Mouse (Mus musculus): ENCODE measurements around the gene Tbc1d30.

DNA sequence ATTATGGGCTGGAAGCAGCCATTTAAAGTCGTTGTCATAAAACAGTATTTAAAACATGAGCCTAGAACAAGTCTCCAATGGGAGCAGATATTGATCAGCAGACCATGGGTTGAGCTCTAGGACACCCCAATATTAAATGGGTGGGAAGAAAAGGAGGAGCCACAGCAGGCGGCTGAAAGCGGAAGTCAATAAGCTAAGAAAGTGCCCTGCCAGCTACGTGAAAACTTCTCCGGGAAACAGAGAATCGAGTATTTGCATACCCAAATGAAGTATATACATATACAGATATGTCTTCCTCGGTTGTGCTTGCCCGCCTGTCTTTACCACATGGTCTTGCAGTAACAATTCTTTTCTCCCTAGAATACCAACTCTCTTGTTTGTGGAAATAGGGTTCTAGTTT, 96.7 kb downstream of the Tbc1d30 start:
- TF ChIP-seq CTCF (IDR thresholded peaks at IDR 0.05; ENCODE audit: low read depth) (no peak), EP300 (IDR thresholded peaks at IDR 0.05; ENCODE audit: low read depth) (no peak)

All from liver, embryonic 14.5 days (tissue).